Mouse (Mus musculus) CD4-positive, CD25-positive, alpha-beta regulatory T cell, adult 9 weeks (primary cell): ENCODE results near the gene Mindy2. TPM values are rescaled to one million over a fixed set of nuclear protein-coding genes. Genes with fewer than 3 reads are reported as not detected.

Source experiments
- polyA plus RNA-seq: library from polyadenylated mRNA; unstranded; fragments of 100-300 nt; shearing (Covaris generic); gene quantifications from one replicate; pipeline ENCODE4 v1.2.1, GENCODE M21; 2017

Mindy2 gene
- 7.1 TPM for polyA plus RNA-seq

DNA sequence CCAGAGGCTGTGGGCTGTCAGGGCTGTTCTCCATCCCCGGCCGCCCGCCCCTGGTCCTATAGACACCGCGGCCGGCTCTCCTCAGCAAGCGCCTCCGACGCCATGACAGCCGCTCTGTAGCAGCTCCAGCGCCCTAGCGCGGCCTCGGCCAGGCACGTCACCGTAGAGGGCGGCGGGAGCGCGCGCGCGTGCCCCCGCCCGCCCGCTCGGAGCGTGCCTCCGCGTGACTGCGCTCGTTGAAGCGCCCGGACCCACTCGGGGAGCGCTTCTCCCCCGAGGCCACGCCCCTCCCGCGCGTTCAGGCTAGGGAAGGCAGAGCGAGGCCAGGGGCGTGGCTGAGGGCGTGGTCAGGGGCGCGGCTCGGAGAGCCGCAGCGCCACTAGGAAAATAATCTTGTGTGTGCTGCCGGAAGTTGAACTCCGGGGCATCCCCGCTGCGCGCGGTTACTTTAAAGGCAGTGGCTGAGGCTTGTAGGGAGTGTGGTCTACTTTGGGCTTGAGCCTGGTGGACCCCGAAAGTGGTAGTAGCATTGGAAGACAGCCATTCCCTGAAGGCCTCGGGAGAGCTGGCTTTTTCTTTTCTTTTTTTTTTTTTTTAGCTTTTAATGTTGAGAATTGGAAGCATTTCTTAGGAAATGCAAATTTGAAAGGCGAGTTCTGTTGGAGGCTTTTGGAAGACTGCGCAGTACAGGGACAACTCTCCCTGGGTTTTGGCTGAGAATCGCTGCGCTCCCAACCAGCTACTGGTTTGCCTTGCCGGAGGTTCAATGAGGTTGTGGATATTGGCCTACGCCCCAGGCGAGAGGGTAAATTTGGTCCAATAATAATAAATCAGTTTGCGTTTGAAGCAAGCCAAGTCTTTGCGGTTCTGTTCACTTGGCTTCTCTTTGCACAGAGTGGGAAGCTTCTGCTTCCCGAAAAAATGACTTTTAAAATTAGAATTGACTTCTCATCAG is at the start of gene Mindy2:
Gene Mindy2 (minus strand): TSS at position 162 of the 955 bp plus-strand sequence.

DNA sequence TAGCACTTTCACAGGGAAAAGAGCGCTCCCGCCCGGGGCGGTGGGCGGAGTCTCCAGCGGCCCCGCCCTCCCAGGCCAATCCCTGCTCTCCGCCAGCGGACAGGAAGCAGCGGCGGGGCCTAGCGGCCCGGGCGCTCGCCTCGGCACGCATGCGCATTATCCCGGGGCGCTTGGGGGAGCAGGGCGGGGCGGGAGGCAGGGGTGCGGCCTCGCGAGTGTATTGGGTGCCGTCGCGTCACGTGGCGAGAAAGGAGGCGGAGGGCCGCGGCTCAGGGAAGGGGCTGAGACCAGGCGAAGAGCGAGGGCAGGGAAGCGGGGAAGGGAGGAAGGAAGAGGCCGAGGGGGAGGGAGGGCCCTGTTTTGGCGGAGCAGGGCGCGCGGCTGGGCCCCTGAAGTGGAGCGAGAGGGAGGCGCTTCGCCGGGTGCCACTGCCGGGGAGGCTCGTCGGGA is 21.7 kb upstream of the Mindy2 start, which contains the start of gene Adam10:
Gene Adam10 (plus strand): TSS at position 316 of the 450 bp plus-strand sequence.

DNA sequence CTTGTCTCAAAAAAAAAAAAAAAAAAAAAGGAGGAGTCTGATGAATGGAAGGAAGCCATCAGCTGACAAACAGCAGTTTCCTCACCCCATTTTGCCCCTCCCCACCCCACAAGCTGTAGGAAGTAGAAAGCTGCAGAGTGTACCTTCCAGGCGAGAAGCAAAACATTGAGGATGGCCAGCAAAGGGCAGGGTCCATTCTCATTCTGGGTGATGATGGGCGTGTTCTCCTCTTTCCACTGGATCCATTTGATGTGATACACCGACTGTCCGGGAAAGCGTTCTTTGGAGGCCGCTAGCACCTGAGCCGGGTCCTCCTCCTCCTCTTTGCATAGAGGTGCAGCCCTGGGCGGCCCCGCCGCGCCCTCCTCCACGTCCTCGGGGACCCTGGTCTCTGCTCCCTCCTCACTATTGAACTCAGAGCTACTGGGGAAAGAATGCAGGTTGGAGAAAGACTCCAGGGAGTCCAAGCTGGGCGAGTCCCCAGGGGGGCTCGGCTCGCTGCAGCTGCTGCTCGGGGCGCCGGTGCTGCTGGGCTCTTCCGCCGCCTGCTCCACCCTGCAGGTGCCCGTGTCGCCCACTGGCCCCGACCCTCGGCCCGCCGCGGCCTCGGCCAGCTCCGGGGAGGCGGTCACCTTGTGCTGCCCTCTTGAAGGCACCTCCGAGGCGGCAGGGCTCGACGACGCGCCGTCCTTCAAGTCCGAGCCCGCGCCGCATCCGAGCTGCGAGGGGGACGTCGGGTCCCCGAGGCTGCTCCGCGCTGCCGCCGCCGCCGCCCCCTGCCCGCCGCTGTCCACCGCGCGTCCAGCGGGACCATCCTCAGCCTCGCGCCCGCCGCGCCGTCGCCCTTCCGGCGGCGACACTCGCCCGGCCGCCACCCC is 605 bp downstream of the Mindy2 start, which contains the start of gene Gm10642:
Gene Gm10642 (plus strand): TSS at position 122 of the 878 bp plus-strand sequence.

Other genes starting within 250 kb of the Mindy2 start
- 11.1 TPM for gene Ccnb2, start 235.6 kb downstream of the Mindy2 start, polyA plus RNA-seq
- gene Rnf111, start 153.4 kb downstream of the Mindy2 start, polyA plus RNA-seq = 15.5 TPM
- 96.1 TPM for gene Sltm, start 114.4 kb downstream of the Mindy2 start, polyA plus RNA-seq
- gene Gm10642, start 923 bp downstream of the Mindy2 start, polyA plus RNA-seq = not detected
- 93.2 TPM for gene Adam10, start 21.8 kb upstream of the Mindy2 start, polyA plus RNA-seq